Mouse (Mus musculus): ENCODE measurements around the gene Cfap61. TPM values are rescaled to one million over a fixed set of nuclear protein-coding genes. Genes with fewer than 3 reads are reported as not detected.

Cfap61 gene
- polyA plus RNA-seq, 1 experiment from 2014 or later: 1.7 TPM

GRCm38 (mm10) chr2:145987757-145988156 is 53.2 kb downstream of the Cfap61 start:
- 68% methylated on average over 2 of the region's 2 CpGs for WGBS
- Histone ChIP-seq H3K36me3 (no peaks in the 10 kb centered on the region), H3K4me2 (no peak overlapping the region), H3K9ac (no peak overlapping the region), H3K9me3 (no peaks in the 10 kb centered on the region), H3K27me3 (replicated peaks) (no peaks in the 10 kb centered on the region), H3K27ac (no peak overlapping the region), H3K4me1 (no peaks in the 10 kb centered on the region), H3K4me3 (replicated peaks) (no peak overlapping the region)
- no peak for ATAC-seq (ENCODE audit: insufficient read depth, low FRiP score, low read depth)

GRCm38 (mm10) chr2:145990446-145990845 is 55.9 kb downstream of the Cfap61 start:
- WGBS: 80% methylated on average over 2 of the region's 2 CpGs
- H3K36me3 ChIP-seq: no peaks in the 10 kb centered on the region
- no peak for ATAC-seq (ENCODE audit: insufficient read depth, low FRiP score, low read depth)

GRCm38 (mm10) chr2:145996472-145996871 is 61.9 kb downstream of the Cfap61 start:
- no peak overlapping the region for H3K9ac ChIP-seq
- no peaks in the 10 kb centered on the region for H3K27me3 ChIP-seq (replicated peaks)
- H3K9me3 ChIP-seq: no peaks in the 10 kb centered on the region
- no peak overlapping the region for H3K27ac ChIP-seq
- H3K4me2 ChIP-seq: no peak overlapping the region
- H3K4me3 ChIP-seq (replicated peaks): no peak overlapping the region
- ATAC-seq (ENCODE audit: insufficient read depth, low FRiP score, low read depth): no peak
- no peaks in the 10 kb centered on the region for H3K4me1 ChIP-seq
- H3K36me3 ChIP-seq: no peaks in the 10 kb centered on the region
- 62% methylated on average over 4 of the region's 4 CpGs for WGBS

More at GRCm38 (mm10) chr2:145990446-145990845, 55.9 kb downstream of the Cfap61 start:
- no peak overlapping the region for H3K27ac ChIP-seq
- no peaks in the 10 kb centered on the region for H3K27me3 ChIP-seq (replicated peaks)
- no peaks in the 10 kb centered on the region for H3K9me3 ChIP-seq
- no peaks in the 10 kb centered on the region for H3K4me1 ChIP-seq
- H3K4me3 ChIP-seq (replicated peaks): no peak overlapping the region
- H3K4me2 ChIP-seq: no peak overlapping the region
- no peak overlapping the region for H3K9ac ChIP-seq

GRCm38 (mm10) chr2:145997956-145998525 is 63.5 kb downstream of the Cfap61 start:
- no peak for ATAC-seq (ENCODE audit: insufficient read depth, low FRiP score, low read depth)
- WGBS: 70% methylated on average over 5 of the region's 5 CpGs
- H3K27ac ChIP-seq: no peak overlapping the region

GRCm38 (mm10) chr2:146008801-146009200 is 74.2 kb downstream of the Cfap61 start:
- Histone ChIP-seq H3K9ac (no peak overlapping the region), H3K27me3 (replicated peaks) (no peaks in the 10 kb centered on the region), H3K36me3 (no peaks in the 10 kb centered on the region), H3K9me3 (no peaks in the 10 kb centered on the region), H3K27ac (no peak overlapping the region), H3K4me3 (replicated peaks) (no peak overlapping the region), H3K4me1 (no peaks in the 10 kb centered on the region), H3K4me2 (no peak overlapping the region)
- no peak for ATAC-seq (ENCODE audit: insufficient read depth, low FRiP score, low read depth)
- 76% methylated on average over 6 of the region's 6 CpGs for WGBS

More at GRCm38 (mm10) chr2:145997956-145998525, 63.5 kb downstream of the Cfap61 start:
- Histone ChIP-seq H3K27me3 (replicated peaks) (no peaks in the 10 kb centered on the region), H3K36me3 (no peaks in the 10 kb centered on the region), H3K4me2 (no peak overlapping the region), H3K9ac (no peak overlapping the region), H3K4me1 (no peaks in the 10 kb centered on the region), H3K9me3 (no peaks in the 10 kb centered on the region), H3K4me3 (replicated peaks) (no peak overlapping the region)

- no peaks in the 10 kb centered on the region for H3K9me3 ChIP-seq
- WGBS: 69% methylated on average over 2 of the region's 2 CpGs
- no peak overlapping the region for H3K4me2 ChIP-seq
- H3K27me3 ChIP-seq (replicated peaks): no peaks in the 10 kb centered on the region
- no peak overlapping the region for H3K4me3 ChIP-seq (replicated peaks)
- no peak overlapping the region for H3K27ac ChIP-seq
- no peak; the same call in 1 of the 2 replicates for ATAC-seq (ENCODE audit: insufficient read depth, low FRiP score, low read depth)
- H3K4me1 ChIP-seq: no peaks in the 10 kb centered on the region
- H3K36me3 ChIP-seq: no peaks in the 10 kb centered on the region
- no peak overlapping the region for H3K9ac ChIP-seq
These were observed 75.2 kb downstream of the Cfap61 start for GRCm38 (mm10) chr2:146009596-146010349.

GRCm38 (mm10) chr2:146010816-146011215 is 76.2 kb downstream of the Cfap61 start:
- no peaks in the 10 kb centered on the region for H3K4me1 ChIP-seq
- no peak overlapping the region for H3K27ac ChIP-seq
- no peak overlapping the region for H3K4me2 ChIP-seq
- no peak for ATAC-seq (ENCODE audit: insufficient read depth, low FRiP score, low read depth)
- no peak overlapping the region for H3K9ac ChIP-seq
- H3K36me3 ChIP-seq: no peaks in the 10 kb centered on the region
- no peak overlapping the region for H3K4me3 ChIP-seq (replicated peaks)
- 26% methylated on average over 2 of the region's 2 CpGs for WGBS
- H3K9me3 ChIP-seq: no peaks in the 10 kb centered on the region
- H3K27me3 ChIP-seq (replicated peaks): no peaks in the 10 kb centered on the region

GRCm38 (mm10) chr2:146015341-146016186 is 81.0 kb downstream of the Cfap61 start:
- Histone ChIP-seq H3K4me1 (no peaks in the 10 kb centered on the region), H3K27me3 (replicated peaks) (no peaks in the 10 kb centered on the region), H3K4me2 (no peak overlapping the region), H3K27ac (no peak overlapping the region), H3K9ac (no peak overlapping the region), H3K9me3 (no peaks in the 10 kb centered on the region), H3K4me3 (replicated peaks) (no peak overlapping the region), H3K36me3 (no peaks in the 10 kb centered on the region)
- ATAC-seq (ENCODE audit: insufficient read depth, low FRiP score, low read depth): no peak
- 66% methylated on average over 8 of the region's 8 CpGs for WGBS

- ATAC-seq (ENCODE audit: insufficient read depth, low FRiP score, low read depth): peak; percentile 56; the same call in 1 of the 2 replicates
- WGBS: 59% methylated on average over 6 of the region's 6 CpGs
- H3K9me3 ChIP-seq: no peaks in the 10 kb centered on the region
These were observed 88.3 kb downstream of the Cfap61 start for GRCm38 (mm10) chr2:146022846-146023245.

GRCm38 (mm10) chr2:146043640-146044039 is 109.1 kb downstream of the Cfap61 start:
- H3K9ac ChIP-seq: no peak overlapping the region
- 88% methylated on average over 5 of the region's 5 CpGs for WGBS
- H3K27me3 ChIP-seq (replicated peaks): no peaks in the 10 kb centered on the region
- H3K4me1 ChIP-seq: no peaks in the 10 kb centered on the region
- no peaks in the 10 kb centered on the region for H3K36me3 ChIP-seq
- H3K4me2 ChIP-seq: no peak overlapping the region
- no peaks in the 10 kb centered on the region for H3K9me3 ChIP-seq
- ATAC-seq (ENCODE audit: insufficient read depth, low FRiP score, low read depth): no peak
- no peak overlapping the region for H3K27ac ChIP-seq
- no peak overlapping the region for H3K4me3 ChIP-seq (replicated peaks)

More at GRCm38 (mm10) chr2:146022846-146023245, 88.3 kb downstream of the Cfap61 start:
- H3K4me2 ChIP-seq: no peak overlapping the region
- H3K27ac ChIP-seq: no peak overlapping the region
- no peaks in the 10 kb centered on the region for H3K36me3 ChIP-seq
- H3K27me3 ChIP-seq (replicated peaks): no peaks in the 10 kb centered on the region
- no peak overlapping the region for H3K9ac ChIP-seq
- H3K4me1 ChIP-seq: no peaks in the 10 kb centered on the region
- no peak overlapping the region for H3K4me3 ChIP-seq (replicated peaks)

GRCm38 (mm10) chr2:146044926-146045890 is 110.6 kb downstream of the Cfap61 start:
- H3K9ac ChIP-seq: no peak overlapping the region
- H3K27ac ChIP-seq: no peak overlapping the region
- ATAC-seq (ENCODE audit: insufficient read depth, low FRiP score, low read depth): no peak
- H3K4me3 ChIP-seq (replicated peaks): no peak overlapping the region
- no peaks in the 10 kb centered on the region for H3K4me1 ChIP-seq
- WGBS: 39% methylated on average over 24 of the region's 24 CpGs
- H3K27me3 ChIP-seq (replicated peaks): no peaks in the 10 kb centered on the region
- H3K9me3 ChIP-seq: no peaks in the 10 kb centered on the region
- no peaks in the 10 kb centered on the region for H3K36me3 ChIP-seq
- H3K4me2 ChIP-seq: no peak overlapping the region

Data from stomach, embryonic 15.5 days (tissue).